Mouse (Mus musculus) embryonic stem cell, embryonic (primary cell): ENCODE data around the gene Vil1.

Experiments used
- CTCF ChIA-PET, 4 experiments: fragments of 300-600 bp in 2 of 4; fragments of 350-600 bp in 2 of 4; sonication (Branson Sonifier 250); formaldehyde crosslinking; loops; one replicate each; lab custom pipeline; 2022; ENCODE audit warnings: inconsistent platforms in 2 of 4; lab: Charles Lee
- POLR2A ChIA-PET, 4 experiments: fragments of 300-600 bp in 2 of 4; fragments of 350-600 bp in 2 of 4; sonication (Branson Sonifier 250); formaldehyde crosslinking; loops; one replicate each; lab custom pipeline; 2022; ENCODE audit warnings: antibody characterized with exemption in 4 of 4, inconsistent platforms in 1 of 4; lab: Charles Lee

The Vil1 gene

DNA sequence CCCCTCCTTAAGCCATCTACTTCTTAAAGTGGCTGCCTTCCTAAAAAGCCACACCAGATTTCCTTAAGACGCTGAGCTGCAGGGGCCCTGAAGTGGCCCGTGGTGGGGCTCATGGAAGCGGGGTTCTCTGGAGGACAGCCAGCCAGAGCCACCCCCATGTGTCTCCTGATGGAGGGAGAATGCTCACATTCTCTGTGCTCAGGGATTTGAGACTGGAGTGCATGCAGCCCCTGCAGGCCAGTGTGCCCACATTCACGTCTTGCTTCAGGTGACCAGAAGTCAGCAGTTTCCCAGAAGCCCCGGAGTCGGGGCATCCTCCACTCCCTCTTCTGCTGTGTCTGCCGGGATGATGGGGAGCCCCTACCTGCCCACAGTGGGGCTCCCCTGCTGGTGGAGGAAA lies 16.2 kb upstream of the Vil1 start:
- POLR2A ChIA-PET = interaction anchor here in 2 of 4 experiments (0.6 to 2.5 kb wide), 7 partner anchors 9 to 156 kb away, joined by 3 to 16 read pairs (median 4); partner anchors contain the start of genes Aamp (in 1 of the 2), Arpc2 (in 1 of the 2), Pnkd (in 1 of the 2) and Slc11a1 (in 1 of the 2)
- CTCF ChIA-PET = no interaction called here

GRCm38 (mm10) chr1:74393697-74394096 lies 15.5 kb upstream of the Vil1 start:
- ChIA-PET POLR2A (interaction anchor here in 2 of 4 experiments (0.7 to 5.8 kb wide), 11 partner anchors 8 to 1969 kb away, joined by 3 to 42 read pairs (median 3); partner anchors contain the start of genes Aamp (in 1 of the 2), Arpc2 (in 1 of the 2), Pnkd (in 1 of the 2) and Slc11a1 (in 1 of the 2)), CTCF (interaction anchor here in 1 of 4 experiments (0.6 kb wide), 1 partner anchor 59 kb away, joined by 3 read pairs; no protein-coding TSS in a partner anchor)

- ChIA-PET POLR2A (interaction anchor here in 2 of 4 experiments (1.0 to 5.8 kb wide), 9 partner anchors 9 to 430 kb away, joined by 3 to 42 read pairs (median 5); partner anchors contain the start of genes Aamp (in 1 of the 2), Pnkd (in 1 of the 2) and Slc11a1 (in 1 of the 2)), CTCF (no interaction called here)
Measured at GRCm38 (mm10) chr1:74394311-74394710, 14.9 kb upstream of the Vil1 start.

- CTCF ChIA-PET = no interaction called here
Measured at GRCm38 (mm10) chr1:74394858-74395257, 14.3 kb upstream of the Vil1 start.

GRCm38 (mm10) chr1:74395290-74395689 lies 13.9 kb upstream of the Vil1 start:
- ChIA-PET POLR2A (interaction anchor here in 2 of 4 experiments (0.6 to 5.8 kb wide), 7 partner anchors 10 to 118 kb away, joined by 3 to 42 read pairs (median 4); no protein-coding TSS in a partner anchor), CTCF (no interaction called here)

More at GRCm38 (mm10) chr1:74394858-74395257, 14.3 kb upstream of the Vil1 start:
- POLR2A ChIA-PET = interaction anchor here in 2 of 4 experiments (0.6 to 5.8 kb wide), 9 partner anchors 9 to 429 kb away, joined by 3 to 42 read pairs (median 4); no protein-coding TSS in a partner anchor

DNA sequence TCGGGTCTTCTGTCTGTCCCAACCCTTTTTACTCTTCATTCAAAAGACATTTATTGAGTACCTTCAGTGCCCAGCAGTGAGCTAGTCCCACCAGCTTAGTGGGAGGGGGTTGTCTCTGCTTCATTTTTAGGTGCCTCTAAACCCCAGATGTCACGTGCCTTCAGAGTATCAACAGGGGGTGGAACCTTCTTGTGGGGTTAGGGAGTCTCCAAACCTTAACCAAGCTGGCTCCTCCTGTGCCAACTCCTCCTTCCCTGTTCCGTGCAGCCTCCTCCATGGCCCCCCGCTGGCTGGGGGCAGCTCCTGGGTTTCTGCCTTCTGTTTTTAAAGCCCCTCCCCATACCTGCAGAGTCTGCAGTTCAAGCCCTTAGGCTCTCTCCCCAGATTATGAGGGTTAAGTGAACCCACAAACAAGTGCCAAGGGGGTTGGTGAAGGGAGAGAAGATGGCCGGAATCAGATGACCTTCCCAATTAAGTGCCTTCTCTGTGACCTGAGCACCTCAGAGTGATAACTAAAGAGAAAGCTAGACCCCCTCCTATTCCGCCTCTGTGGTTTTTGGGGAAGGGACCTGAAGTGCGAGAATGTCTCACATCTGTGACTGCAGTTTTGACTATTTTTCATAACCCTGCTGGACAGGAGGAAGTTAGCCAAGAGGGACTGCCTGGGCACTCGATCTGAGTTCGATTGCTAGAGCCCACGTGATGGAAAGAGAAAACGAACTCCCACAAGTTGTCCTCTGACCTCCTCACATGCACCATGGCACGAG lies 12.5 kb upstream of the Vil1 start:
- CTCF ChIA-PET = interaction anchor here (0.6 to 2.1 kb wide), 38 partner anchors 8 to 1416 kb away, joined by 3 to 23 read pairs (median 4); partner anchors contain the start of genes Aamp (in 2 of the 4), Catip (in 2 of the 4), Pnkd (in 2 of the 4) and Dnpep (in 1 of the 4)

GRCm38 (mm10) chr1:74397268-74397918 lies 11.8 kb upstream of the Vil1 start:
- ChIA-PET CTCF (interaction anchor here (0.5 to 2.1 kb wide), 79 partner anchors 8 to 1416 kb away, joined by 3 to 23 read pairs (median 4); partner anchors contain the start of genes Catip (in 3 of the 4), Aamp (in 2 of the 4), Pnkd (in 2 of the 4) and Vil1 (in 2 of the 4)), POLR2A (interaction anchor here (0.5 to 5.8 kb wide), 90 partner anchors 8 to 1637 kb away, joined by 3 to 42 read pairs (median 4); partner anchors contain the start of genes Vil1 (in 3 of the 4), Aamp (in 2 of the 4), Catip (in 2 of the 4) and Pnkd (in 2 of the 4))

More for the DNA sequence above, 12.5 kb upstream of the Vil1 start:
- POLR2A ChIA-PET = interaction anchor here (0.6 to 5.8 kb wide), 62 partner anchors 7 to 546 kb away, joined by 3 to 42 read pairs (median 5); partner anchors contain the start of genes Aamp (in 2 of the 4), Catip (in 2 of the 4), Pnkd (in 2 of the 4) and Slc11a1 (in 2 of the 4)

- CTCF ChIA-PET = interaction anchor here (0.6 to 2.1 kb wide), 68 partner anchors 8 to 758 kb away, joined by 3 to 23 read pairs (median 4); partner anchors contain the start of genes Catip (in 3 of the 4), Aamp (in 2 of the 4), Pnkd (in 2 of the 4) and Vil1 (in 2 of the 4)
- POLR2A ChIA-PET = interaction anchor here (0.5 to 5.8 kb wide), 84 partner anchors 9 to 1637 kb away, joined by 3 to 42 read pairs (median 4); partner anchors contain the start of genes Vil1 (in 3 of the 4), Aamp (in 2 of the 4), Catip (in 2 of the 4) and Pnkd (in 2 of the 4)
Measured at GRCm38 (mm10) chr1:74397919-74398451, 11.2 kb upstream of the Vil1 start.

DNA sequence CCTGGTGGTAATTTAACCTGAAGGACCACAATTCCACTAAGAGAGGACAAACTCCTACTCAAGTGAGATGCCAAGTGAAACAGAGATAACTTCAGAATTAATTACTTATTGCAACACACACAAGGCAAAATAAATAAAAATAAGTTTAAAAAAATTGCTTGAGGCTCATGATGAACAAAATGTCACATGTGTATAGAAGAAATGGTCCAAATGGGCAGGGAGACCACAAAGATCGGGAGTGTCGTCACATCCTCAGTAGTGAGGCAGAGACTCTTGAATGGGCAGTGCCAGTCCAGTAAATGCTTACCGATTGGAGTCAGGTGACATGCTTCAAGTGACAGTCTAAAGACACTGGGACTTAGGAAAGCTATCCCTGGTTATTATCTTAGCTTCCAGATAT lies 8.6 kb upstream of the Vil1 start:
- POLR2A ChIA-PET = interaction anchor here in 2 of 4 experiments (0.9 to 3.0 kb wide), 6 partner anchors 15 to 123 kb away, joined by 3 to 12 read pairs (median 4); partner anchors contain the start of genes Aamp (in 2 of the 2), Pnkd (in 2 of the 2) and Gpbar1 (in 1 of the 2)
- CTCF ChIA-PET = interaction anchor here in 1 of 4 experiments (0.6 kb wide), 1 partner anchor 186 kb away, joined by 3 read pairs; no protein-coding TSS in a partner anchor

- ChIA-PET CTCF (no interaction called here), POLR2A (interaction anchor here in 2 of 4 experiments (1.2 to 3.0 kb wide), 4 partner anchors 14 to 116 kb away, joined by 3 to 12 read pairs (median 8); partner anchors contain the start of genes Aamp (in 1 of the 2) and Pnkd (in 1 of the 2))
Measured at GRCm38 (mm10) chr1:74401015-74401702, 8.0 kb upstream of the Vil1 start.

DNA sequence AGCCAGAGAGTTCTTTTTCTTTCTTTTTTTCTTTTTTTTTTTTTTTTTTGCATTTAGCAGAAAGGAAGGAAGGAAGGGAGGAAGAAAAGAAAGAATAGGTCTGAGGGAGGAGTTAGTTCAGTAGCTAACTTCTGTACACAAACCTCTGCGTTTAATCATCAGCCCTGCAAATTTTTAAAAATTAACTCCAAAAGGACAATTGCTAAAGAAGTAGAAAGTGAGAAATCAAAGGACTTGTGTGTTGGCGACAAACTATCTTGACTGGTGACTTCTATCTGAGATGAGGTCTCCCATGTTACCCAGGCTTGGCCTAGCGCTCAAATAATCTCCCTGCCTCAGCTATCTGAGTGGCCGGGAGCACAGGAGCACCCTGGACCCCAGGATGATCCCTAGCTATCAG lies 5.0 kb upstream of the Vil1 start:
- CTCF ChIA-PET = interaction anchor here in 1 of 4 experiments (0.7 kb wide), 1 partner anchor 30 kb away, joined by 8 read pairs; no protein-coding TSS in a partner anchor
- POLR2A ChIA-PET = interaction anchor here in 2 of 4 experiments (0.6 to 2.5 kb wide), 3 partner anchors 11 to 102 kb away, joined by 3 to 9 read pairs (median 3); partner anchors contain the start of gene Cnot9 (in 1 of the 2)

GRCm38 (mm10) chr1:74411753-74412325 lies 2.7 kb downstream of the Vil1 start:
- POLR2A ChIA-PET = interaction anchor here in 1 of 4 experiments (0.6 to 1.4 kb wide), 2 partner anchors 14 to 143 kb away, joined by 3 to 8 read pairs; no protein-coding TSS in a partner anchor
- CTCF ChIA-PET = interaction anchor here in 2 of 4 experiments (1.0 to 2.2 kb wide), 3 partner anchors 14 kb away, joined by 3 to 5 read pairs (median 3); no protein-coding TSS in a partner anchor

DNA sequence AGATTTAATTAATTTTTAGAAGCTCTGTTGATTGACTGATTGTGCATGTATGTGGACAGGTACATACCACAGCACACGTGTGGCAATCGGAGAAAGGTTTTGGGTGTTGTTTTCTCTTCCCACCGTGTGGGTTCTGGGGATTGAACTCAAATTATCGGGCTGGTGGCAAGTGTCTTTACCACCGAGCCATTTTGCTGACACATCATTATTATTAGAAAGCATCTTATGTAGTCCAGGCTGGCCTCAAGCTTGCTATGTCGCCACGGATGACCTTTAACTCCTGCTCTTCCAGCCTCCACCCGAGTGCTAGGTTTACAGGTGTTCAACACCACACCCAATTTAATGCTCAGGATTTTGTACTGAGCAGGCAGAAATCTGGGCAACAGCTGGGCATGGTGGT lies 3.5 kb downstream of the Vil1 start:
- ChIA-PET CTCF (interaction anchor here in 2 of 4 experiments (0.6 to 1.3 kb wide), 3 partner anchors 15 to 40 kb away, joined by 3 to 4 read pairs (median 3); no protein-coding TSS in a partner anchor), POLR2A (interaction anchor here in 1 of 4 experiments (1.4 kb wide), 2 partner anchors 15 kb away, joined by 3 to 8 read pairs; no protein-coding TSS in a partner anchor)

- CTCF ChIA-PET = interaction anchor here (0.6 to 1.9 kb wide), 5 partner anchors 17 to 219 kb away, joined by 3 to 7 read pairs (median 3); no protein-coding TSS in a partner anchor
- POLR2A ChIA-PET = interaction anchor here (0.7 to 2.3 kb wide), 15 partner anchors 9 to 1105 kb away, joined by 3 to 10 read pairs (median 3); no protein-coding TSS in a partner anchor
Measured at GRCm38 (mm10) chr1:74415143-74415542, 6.0 kb downstream of the Vil1 start.

DNA sequence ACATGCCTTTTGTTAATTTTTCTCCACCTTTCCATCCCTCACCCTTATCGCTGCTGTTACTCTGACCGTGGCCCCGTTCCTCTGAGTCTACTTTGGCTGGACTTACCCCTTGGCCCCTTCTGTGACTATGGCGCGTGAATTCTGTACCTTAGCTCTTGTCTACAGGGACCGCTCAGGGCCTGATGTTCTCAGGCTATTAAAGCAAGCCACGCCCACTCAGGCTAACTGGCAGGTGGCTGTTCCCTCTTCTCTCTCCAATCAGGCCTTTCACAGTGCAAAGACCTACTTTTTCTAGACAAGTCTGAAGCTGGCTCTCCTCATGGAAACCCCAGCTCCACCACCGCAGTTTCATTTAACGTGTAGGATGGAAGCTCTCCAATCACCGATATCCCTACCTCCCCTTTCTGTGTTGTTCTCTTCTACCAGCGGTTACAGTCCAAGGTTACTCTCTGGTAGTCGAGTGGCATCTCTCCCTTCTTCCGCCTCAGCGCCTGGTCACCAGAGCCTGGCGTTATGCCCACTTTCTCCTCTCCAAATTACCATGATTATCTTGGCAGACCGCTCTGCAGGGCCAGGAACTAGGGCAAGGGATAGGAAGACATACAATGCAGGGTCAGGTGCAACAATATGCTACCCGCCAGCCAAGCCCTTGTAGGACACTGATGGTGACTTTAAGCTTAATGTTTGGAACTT lies 9.7 kb downstream of the Vil1 start:
- ChIA-PET CTCF (interaction anchor here in 3 of 4 experiments (0.8 to 2.5 kb wide), 7 partner anchors 10 to 330 kb away, joined by 3 to 15 read pairs (median 3); partner anchors contain the start of gene Prkag3 (in 1 of the 3)), POLR2A (interaction anchor here (0.6 to 3.4 kb wide), 39 partner anchors 9 to 308 kb away, joined by 3 to 25 read pairs (median 4); partner anchors contain the start of genes Aamp (in 2 of the 4), Pnkd (in 2 of the 4), Cnot9 (in 1 of the 4) and Vil1 (in 1 of the 4))
